Mouse (Mus musculus) heart, embryonic 15.5 days (tissue): ENCODE measurements around the gene Adam19. TPM values are rescaled to one million over a fixed set of nuclear protein-coding genes. Genes with fewer than 3 reads are reported as not detected.

Source experiments
- ATAC-seq: fragments of 200-750 bp; cut with Nextera tagmentation; replicated peaks from 2 replicates; pipeline ENCODE4 v1.8.0; 2017; ENCODE audit warnings: low read depth, moderate TSS enrichment; ENCODE audit not compliant: insufficient number of reproducible peaks, insufficient read depth, low FRiP score
- H3K27ac ChIP-seq: fragments of 300-500 bp; sonication (generic); 2 replicates; pipeline ENCODE4 v1.5.1; 2015; ENCODE audit warnings: mild to moderate bottlenecking, inconsistent platforms
- H3K27me3 ChIP-seq: fragments of 300-500 bp; sonication (generic); 2 replicates; pipeline ENCODE4 v1.6.1; 2015; ENCODE audit warnings: inconsistent platforms
- H3K36me3 ChIP-seq: fragments of 300-500 bp; sonication (generic); 2 replicates; pipeline ENCODE4 v1.6.1; 2015; ENCODE audit warnings: mild to moderate bottlenecking, inconsistent platforms
- H3K4me1 ChIP-seq: fragments of 300-500 bp; sonication (generic); replicated peaks from 2 replicates; pipeline ENCODE4 v1.6.1; 2015; ENCODE audit warnings: inconsistent platforms
- H3K4me2 ChIP-seq: fragments of 300-500 bp; sonication (generic); 2 replicates; pipeline ENCODE4 v1.6.1; 2015; ENCODE audit warnings: inconsistent platforms, mild to moderate bottlenecking, moderate library complexity
- H3K4me3 ChIP-seq: fragments of 300-500 bp; sonication (generic); 2 replicates; pipeline ENCODE4 v1.5.1; 2015; ENCODE audit warnings: mild to moderate bottlenecking, inconsistent platforms
- H3K9ac ChIP-seq: fragments of 300-500 bp; sonication (generic); 2 replicates; pipeline ENCODE4 v1.6.1; 2015; ENCODE audit warnings: mild to moderate bottlenecking, inconsistent platforms
- H3K9me3 ChIP-seq: fragments of 300-500 bp; sonication (generic); replicated peaks from 2 replicates; pipeline ENCODE4 v1.6.1; 2016; ENCODE audit warnings: inconsistent platforms
- WGBS: fragments of 180-500 bp; shearing (Covaris S2); methylation state at CpG from one replicate; pipeline ENCODE4 v1.1.7; 2015; ENCODE audit warnings: mixed read lengths; 5-methylcytosine and 5-hydroxymethylcytosine counted together
- polyA plus RNA-seq: library from polyadenylated mRNA; unstranded; fragments of >200 nt; fragmentation: Nextera tagmentation; extraction: Ambion mirVana; gene quantifications from 2 replicates; pipeline ENCODE4 v1.2.1, GENCODE M21; 2015

Adam19 gene
- polyA plus RNA-seq, 1 experiment from 2014 or later: 19.6 TPM

DNA sequence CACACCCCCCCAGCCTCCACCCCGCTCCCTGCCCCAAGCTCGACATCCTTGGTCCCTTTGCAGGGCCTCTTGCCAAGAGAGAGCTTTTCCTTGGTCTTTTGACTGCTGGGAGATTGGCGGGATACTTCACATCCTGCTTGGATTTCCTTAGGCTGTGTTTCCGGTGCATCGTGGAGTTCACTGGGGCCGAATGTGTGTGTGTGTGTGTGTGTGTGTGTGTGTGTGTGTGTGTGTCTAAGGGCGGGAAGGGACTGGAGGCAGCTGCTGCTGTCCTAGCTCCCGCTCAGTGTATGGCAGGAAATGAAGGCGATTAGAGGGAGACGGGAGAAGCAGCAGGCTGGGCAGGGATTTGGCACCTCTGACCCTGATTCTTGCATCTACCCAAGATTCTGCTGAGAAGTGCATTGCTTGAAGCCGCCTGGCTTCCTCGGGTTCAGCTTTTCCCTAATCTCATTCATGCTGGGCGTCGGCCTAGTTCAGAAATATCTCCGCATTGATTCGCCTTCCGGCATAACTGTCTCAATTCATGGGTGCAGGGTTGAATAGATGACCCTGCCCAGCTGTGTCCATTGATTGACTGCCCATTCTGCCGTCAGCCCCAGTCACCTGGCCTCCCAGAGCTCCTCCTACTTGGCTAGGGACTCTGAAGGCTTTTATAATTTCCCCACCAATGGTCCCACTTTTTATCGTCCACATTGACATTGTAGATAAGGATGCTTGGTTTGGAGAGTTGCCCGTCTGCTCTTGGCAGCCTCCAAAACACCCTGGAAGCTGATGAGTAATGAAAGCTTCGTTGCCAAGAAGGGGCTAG is 9.6 kb downstream of the Adam19 start:
- H3K4me3 ChIP-seq: no peak overlapping the region
- H3K9ac ChIP-seq: no peak overlapping the region
- no peaks in the 10 kb centered on the region for H3K27me3 ChIP-seq
- H3K4me2 ChIP-seq: peak overlapping the region; percentile 33
- H3K4me1 ChIP-seq: peaks cover 80% of the 10 kb centered on the region
- 12% methylated on average over 21 of the region's 21 CpGs for WGBS
- H3K9me3 ChIP-seq: no peaks in the 10 kb centered on the region
- peak; percentile 75 for ATAC-seq
- peak overlapping the region; percentile 93 for H3K27ac ChIP-seq
- peaks cover 7% of the 10 kb centered on the region; the same call in 1 of the 2 replicates for H3K36me3 ChIP-seq

GRCm38 (mm10) chr11:46067371-46068060 is 11.7 kb downstream of the Adam19 start:
- Histone ChIP-seq H3K36me3 (0 out of 2 replicates have a peak, but pooled peaks cover 3% of the 10 kb centered on the region), H3K27me3 (no peaks in the 10 kb centered on the region), H3K4me3 (no peak overlapping the region), H3K27ac (peak overlapping the region; percentile 93), H3K9me3 (no peaks in the 10 kb centered on the region), H3K9ac (no peak overlapping the region), H3K4me1 (peaks cover 87% of the 10 kb centered on the region), H3K4me2 (no peak overlapping the region)
- ATAC-seq: no peak
- 85% methylated on average over 10 of the region's 10 CpGs for WGBS

GRCm38 (mm10) chr11:46068756-46069407 is 13.1 kb downstream of the Adam19 start:
- peaks cover 88% of the 10 kb centered on the region for H3K4me1 ChIP-seq
- H3K4me2 ChIP-seq: 0 out of 2 replicates have a peak overlapping the region, but pooled peaks have one; percentile 28
- H3K9me3 ChIP-seq: no peaks in the 10 kb centered on the region
- H3K27ac ChIP-seq: peak overlapping the region; percentile 98
- H3K4me3 ChIP-seq: no peak overlapping the region
- 12% methylated on average over 12 of the region's 12 CpGs for WGBS
- H3K9ac ChIP-seq: peak overlapping the region; percentile 30; the same call in 1 of the 2 replicates
- no peak for ATAC-seq
- H3K36me3 ChIP-seq: 0 out of 2 replicates have a peak, but pooled peaks cover 5% of the 10 kb centered on the region
- H3K27me3 ChIP-seq: no peaks in the 10 kb centered on the region

- no peaks in the 10 kb centered on the region for H3K9me3 ChIP-seq
- peak overlapping the region; percentile 98 for H3K27ac ChIP-seq
- peak; percentile 40 for ATAC-seq
- H3K27me3 ChIP-seq: no peaks in the 10 kb centered on the region
- H3K4me2 ChIP-seq: peak overlapping the region; percentile 29; the same call in 1 of the 2 replicates
- H3K36me3 ChIP-seq: 0 out of 2 replicates have a peak, but pooled peaks cover 5% of the 10 kb centered on the region
- no peak overlapping the region for H3K4me3 ChIP-seq
- WGBS: 19% methylated on average over 17 of the region's 17 CpGs
- peaks cover 88% of the 10 kb centered on the region for H3K4me1 ChIP-seq
- no peak overlapping the region; the same call in 1 of the 2 replicates for H3K9ac ChIP-seq
Measured at GRCm38 (mm10) chr11:46069408-46070003, 13.7 kb downstream of the Adam19 start.

GRCm38 (mm10) chr11:46070161-46070560 is 14.4 kb downstream of the Adam19 start:
- H3K4me1 ChIP-seq: peaks cover 82% of the 10 kb centered on the region
- no peak overlapping the region; the same call in 1 of the 2 replicates for H3K9ac ChIP-seq
- 71% methylated on average over 4 of the region's 4 CpGs for WGBS
- peak overlapping the region; percentile 29; the same call in 1 of the 2 replicates for H3K4me2 ChIP-seq
- peak overlapping the region; percentile 98 for H3K27ac ChIP-seq
- H3K36me3 ChIP-seq: 0 out of 2 replicates have a peak, but pooled peaks cover 5% of the 10 kb centered on the region
- ATAC-seq: no peak
- H3K4me3 ChIP-seq: no peak overlapping the region
- no peaks in the 10 kb centered on the region for H3K9me3 ChIP-seq
- H3K27me3 ChIP-seq: no peaks in the 10 kb centered on the region

GRCm38 (mm10) chr11:46070789-46071188 is 15.0 kb downstream of the Adam19 start:
- Histone ChIP-seq H3K4me1 (peaks cover 79% of the 10 kb centered on the region), H3K36me3 (peaks cover 9% of the 10 kb centered on the region), H3K4me2 (no peak overlapping the region), H3K27me3 (no peaks in the 10 kb centered on the region), H3K9me3 (no peaks in the 10 kb centered on the region), H3K27ac (peak overlapping the region; percentile 98), H3K4me3 (no peak overlapping the region), H3K9ac (0 out of 2 replicates have a peak overlapping the region, but pooled peaks have one; percentile 0)
- 67% methylated on average over 8 of the region's 8 CpGs for WGBS
- no peak for ATAC-seq

DNA sequence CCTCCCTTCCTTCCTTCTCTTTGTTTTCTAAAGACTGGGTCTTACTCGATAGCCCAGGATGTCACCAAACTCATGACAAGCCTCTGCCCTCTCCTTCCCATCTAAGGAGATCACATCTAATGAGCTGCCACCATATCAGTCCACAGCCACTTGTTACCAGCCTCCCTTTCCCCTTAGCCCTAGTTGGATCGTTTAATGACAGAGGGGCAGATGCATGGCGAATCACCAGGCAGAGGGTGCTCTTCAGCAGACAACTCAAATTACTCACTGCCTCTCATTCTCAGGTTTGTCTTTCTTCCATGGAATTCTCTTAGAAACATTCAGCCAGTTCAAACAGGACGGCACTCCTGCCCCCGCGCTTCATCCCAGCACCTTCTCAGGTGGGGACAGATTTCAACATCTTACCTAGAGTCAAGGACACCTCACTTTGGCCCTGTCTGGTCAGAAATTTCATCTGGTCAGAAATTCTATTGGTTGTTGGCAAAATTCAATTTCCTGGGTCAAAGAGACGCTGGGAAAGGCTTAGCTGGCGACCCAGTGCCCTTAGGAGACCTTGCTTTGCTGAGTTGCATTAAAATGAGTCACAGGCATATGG is 16.8 kb downstream of the Adam19 start:
- Histone ChIP-seq H3K4me1 (peaks cover 77% of the 10 kb centered on the region), H3K27me3 (no peaks in the 10 kb centered on the region), H3K4me3 (no peak overlapping the region), H3K9me3 (no peaks in the 10 kb centered on the region), H3K36me3 (peaks cover 19% of the 10 kb centered on the region), H3K4me2 (no peak overlapping the region), H3K9ac (no peak overlapping the region), H3K27ac (peak overlapping the region; percentile 68)
- ATAC-seq: no peak
- WGBS: 62% methylated on average over 8 of the region's 8 CpGs

DNA sequence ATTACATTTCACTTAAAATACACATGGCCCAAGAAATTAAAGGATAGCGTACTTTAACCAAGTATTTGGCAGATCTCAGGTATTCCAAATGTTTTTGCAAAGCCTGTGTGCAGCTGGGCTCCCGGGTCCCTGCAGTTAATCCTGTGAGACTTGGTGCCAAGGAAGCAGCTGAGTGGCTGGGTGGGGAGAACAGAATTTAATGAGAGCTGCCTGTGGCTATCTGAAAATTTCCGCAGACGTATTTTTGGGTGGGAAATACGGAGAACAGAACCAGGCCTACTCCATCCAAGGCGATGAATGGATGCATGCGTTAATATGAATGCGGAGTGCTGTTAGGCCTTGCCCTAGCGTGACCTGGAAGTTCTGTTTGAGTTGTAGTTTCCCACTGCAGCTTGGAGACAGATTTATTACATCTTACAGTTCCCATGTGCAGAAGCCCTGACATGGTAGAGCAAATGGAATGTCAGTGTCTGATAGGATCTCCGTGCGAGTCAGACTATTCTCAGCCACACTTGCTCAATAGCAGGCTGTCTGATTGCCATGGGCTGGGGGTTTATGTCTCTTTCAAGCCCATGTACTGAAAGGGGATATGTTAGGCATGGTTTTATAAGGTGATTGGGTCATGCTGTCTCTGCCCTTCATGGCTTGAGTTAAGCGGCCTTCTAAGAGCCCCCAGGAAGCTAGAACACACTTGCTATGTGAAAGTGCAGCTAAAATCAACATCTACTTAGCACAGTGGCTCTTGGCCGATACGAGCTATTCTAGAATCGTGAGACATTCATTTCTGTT is 17.5 kb downstream of the Adam19 start:
- Histone ChIP-seq H3K27ac (peak overlapping the region; percentile 68), H3K9me3 (no peaks in the 10 kb centered on the region), H3K27me3 (no peaks in the 10 kb centered on the region), H3K4me2 (no peak overlapping the region), H3K9ac (no peak overlapping the region), H3K36me3 (peaks cover 19% of the 10 kb centered on the region), H3K4me1 (peaks cover 80% of the 10 kb centered on the region), H3K4me3 (no peak overlapping the region)
- 43% methylated on average over 15 of the region's 15 CpGs for WGBS
- ATAC-seq: no peak

- Histone ChIP-seq H3K27me3 (no peaks in the 10 kb centered on the region), H3K9me3 (no peaks in the 10 kb centered on the region), H3K4me2 (no peak overlapping the region), H3K4me3 (no peak overlapping the region), H3K4me1 (peaks cover 74% of the 10 kb centered on the region), H3K9ac (no peak overlapping the region), H3K27ac (peak overlapping the region; percentile 68), H3K36me3 (peaks cover 24% of the 10 kb centered on the region)
- WGBS: 85% methylated on average over 17 of the region's 17 CpGs
- ATAC-seq: no peak
Measured at GRCm38 (mm10) chr11:46073850-46074688, 18.3 kb downstream of the Adam19 start.
